ENCODE assay signal across 8 mouse cellular contexts in the genomic region with DNA sequence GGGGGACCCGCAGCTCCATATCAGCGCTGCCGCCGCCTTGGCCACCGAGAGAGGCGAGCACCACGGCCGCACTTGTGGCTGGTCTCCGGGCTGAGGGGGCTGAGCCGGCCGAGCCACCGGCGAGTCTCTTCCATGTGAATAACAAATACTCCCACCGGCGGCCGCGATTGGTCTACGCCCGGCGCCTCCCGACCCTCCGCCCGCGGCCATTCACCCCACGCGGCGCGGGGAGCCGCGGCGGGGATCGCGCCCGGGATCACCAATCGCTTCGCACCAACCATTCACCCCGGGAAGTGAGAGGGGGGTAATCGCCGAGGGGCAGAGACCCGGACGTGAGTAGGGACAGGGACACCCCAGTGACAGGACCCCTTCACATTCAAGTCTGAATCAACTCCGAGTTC. TPM values are rescaled to one million over a fixed set of nuclear protein-coding genes. Genes with fewer than 3 reads are reported as not detected.
A peak's percentile ranks its signal among the peaks of the same experiment; 100 is the strongest.
DNase-seq lines count a peak whose midpoint lies in the region; ATAC-seq and TF ChIP-seq lines count a peak whose summit lies in the region.

Gene Grm8, minus strand, starts transcription at position 178 of the 401 bp plus-strand sequence.

- ATAC-seq in embryonic facial prominence, embryonic 15.5 days (ENCODE audit: insufficient number of reproducible peaks, low FRiP score, low TSS enrichment, low read depth) = 0 out of 2 replicates have a peak, but pooled peaks have one; percentile 16
- ATAC-seq in hindbrain, embryonic 12.5 days (ENCODE audit: low FRiP score) = peak; percentile 59
- peak; percentile 52 for ATAC-seq in neural tube, embryonic 14.5 days (ENCODE audit: low read depth)

- TF ChIP-seq EP300 in heart, adult 2 months (IDR thresholded peaks at IDR 0.05; ENCODE audit: insufficient read depth, low read depth, low read length) = no peak

- peak within 1 kb of the TSS; percentile 99 for H3K4me2 ChIP-seq in embryonic facial prominence, embryonic 15.5 days (replicated peaks)
- peak within 1 kb of the TSS; percentile 98 for H3K4me2 ChIP-seq in hindbrain, embryonic 12.5 days (replicated peaks)
- H3K4me2 ChIP-seq in neural tube, embryonic 14.5 days (ENCODE audit: low read depth, low read length) = peak within 1 kb of the TSS; percentile 95

- peak within 1 kb of the TSS; percentile 46 for H3K4me3 ChIP-seq in heart, adult 2 months
- peak within 1 kb of the TSS; percentile 56 for H3K4me3 ChIP-seq in embryonic facial prominence, embryonic 15.5 days (replicated peaks)
- H3K4me3 ChIP-seq in hindbrain, embryonic 12.5 days = peak within 1 kb of the TSS; percentile 56
- peak within 1 kb of the TSS; percentile 53 for H3K4me3 ChIP-seq in neural tube, embryonic 14.5 days (ENCODE audit: low read depth, low read length)

- H3K4me1 ChIP-seq in heart, adult 2 months (ENCODE audit: control insufficient read depth, insufficient read depth, low read length) = no peaks in the 10 kb centered on the region
- H3K4me1 ChIP-seq in embryonic facial prominence, embryonic 15.5 days = peaks cover 27% of the 10 kb centered on the region
- peaks cover 28% of the 10 kb centered on the region for H3K4me1 ChIP-seq in hindbrain, embryonic 12.5 days
- H3K4me1 ChIP-seq in neural tube, embryonic 14.5 days (ENCODE audit: control insufficient read depth, insufficient read depth, low read length) = no peaks in the 10 kb centered on the region

- H3K9me3 ChIP-seq in embryonic facial prominence, embryonic 15.5 days (replicated peaks) = no peaks in the 10 kb centered on the region
- no peaks in the 10 kb centered on the region for H3K9me3 ChIP-seq in hindbrain, embryonic 12.5 days (replicated peaks)
- no peaks in the 10 kb centered on the region for H3K9me3 ChIP-seq in neural tube, embryonic 14.5 days (ENCODE audit: control insufficient read depth, low read length)

- TF ChIP-seq CTCF in heart, adult 2 months (IDR thresholded peaks at IDR 0.05) = no peak

- intact Hi-C loops in heart, adult 2 months (cut with DNase I) = no loop called here
- intact Hi-C loops in heart, postnatal 25 days (cut with DNase I) = no loop called here

- H3K27me3 ChIP-seq in heart, adult 2 months (ENCODE audit: control insufficient read depth, insufficient read depth, low read length) = peaks cover 15% of the 10 kb centered on the region
- H3K27me3 ChIP-seq in embryonic facial prominence, embryonic 15.5 days = peaks cover 49% of the 10 kb centered on the region
- peaks cover 50% of the 10 kb centered on the region for H3K27me3 ChIP-seq in hindbrain, embryonic 12.5 days
- H3K27me3 ChIP-seq in neural tube, embryonic 14.5 days (ENCODE audit: control insufficient read depth, insufficient read depth, low read length) = peaks cover 14% of the 10 kb centered on the region

- DNase-seq in heart, adult 2 months = peak; percentile 4 to 29
- DNase-seq in heart, postnatal 25 days (ENCODE audit: low spot score) = no peak
- peak; percentile 1 for DNase-seq in MEL-GATA-1-ER (ENCODE audit: extremely low read depth, low read depth)
- peak; percentile 13 for DNase-seq in liver
- no peak for DNase-seq in urinary bladder, postnatal 25 days (ENCODE audit: low spot score)

- no peak for TF ChIP-seq POLR2A in heart, adult 2 months (IDR thresholded peaks at IDR 0.05; ENCODE audit: insufficient read depth, low read depth, low read length)

- whole genome bisulfite sequencing in heart, adult 2 months = 1% methylated on average over 42 of the region's 42 CpGs
- WGBS in embryonic facial prominence, embryonic 15.5 days = under 1% methylated on average over 42 of the region's 42 CpGs
- WGBS in hindbrain, embryonic 12.5 days = under 1% methylated on average over 38 of the region's 42 CpGs
- WGBS in neural tube, embryonic 14.5 days = under 1% methylated on average over 42 of the region's 42 CpGs

- no peak within 1 kb of the TSS for H3K9ac ChIP-seq in heart, adult 2 months (ENCODE audit: low read depth, low read length)
- peak within 1 kb of the TSS; percentile 21; the same call in 1 of the 2 replicates for H3K9ac ChIP-seq in embryonic facial prominence, embryonic 15.5 days
- peak within 1 kb of the TSS; percentile 58 for H3K9ac ChIP-seq in hindbrain, embryonic 12.5 days
- H3K9ac ChIP-seq in neural tube, embryonic 14.5 days (replicated peaks; ENCODE audit: low read depth, low read length) = peak within 1 kb of the TSS; percentile 58; the same call in 1 of the 2 replicates

- H3K36me3 ChIP-seq in heart, adult 2 months (ENCODE audit: control insufficient read depth, insufficient read depth, low read length) = no peaks in the 10 kb centered on the region
- no peaks in the 10 kb centered on the region for H3K36me3 ChIP-seq in embryonic facial prominence, embryonic 15.5 days
- H3K36me3 ChIP-seq in hindbrain, embryonic 12.5 days = no peaks in the 10 kb centered on the region
- H3K36me3 ChIP-seq in neural tube, embryonic 14.5 days (ENCODE audit: control insufficient read depth, insufficient read depth, low read length) = no peaks in the 10 kb centered on the region

- H3K79me2 ChIP-seq in heart, adult 2 months (replicated peaks; ENCODE audit: control insufficient read depth, insufficient read depth, low read length) = no peaks in the 10 kb centered on the region

- no peak within 1 kb of the TSS for H3K27ac ChIP-seq in heart, adult 2 months
- H3K27ac ChIP-seq in embryonic facial prominence, embryonic 15.5 days (replicated peaks) = no peak within 1 kb of the TSS
- no peak within 1 kb of the TSS for H3K27ac ChIP-seq in hindbrain, embryonic 12.5 days
- H3K27ac ChIP-seq in neural tube, embryonic 14.5 days (ENCODE audit: low read depth, low read length) = no peak within 1 kb of the TSS

RNA-seq across cellular contexts. Expression of gene Grm8, which starts in this region (rescaled TPM):
- not detected for total RNA-seq in heart, adult 2 months (2021)
- not detected in 2 replicates for polyA plus RNA-seq in heart, adult 2 months (2012; rRNA removed)
- total RNA-seq in heart, postnatal 25 days (2021) = under 1 TPM in 1 of 2 experiments, not detected in 1; 0.05 TPM
- polyA plus RNA-seq in embryonic facial prominence, embryonic 15.5 days (2015; fragmentation: Nextera tagmentation; extraction: Ambion mirVana) = 1.9 and 2.8 TPM in 2 replicates
- polyA plus RNA-seq in hindbrain, embryonic 12.5 days (2016; fragmentation: Nextera tagmentation; extraction: Ambion mirVana) = 3.1 and 4.4 TPM in 2 replicates
- polyA plus RNA-seq in neural tube, embryonic 14.5 days (2014; fragmentation: Nextera tagmentation; extraction: Ambion mirVana) = 13.3 and 18.1 TPM in 2 replicates

Comparison
In these comparisons a context has a peak if more than half of its experiments do, and no peak if none do; other contexts are left out.
1. Peak in DNase-seq and H3K4me3 ChIP-seq in heart, adult 2 months; RNA of the gene not detected or under 1 TPM.
2. DNase-seq: peak in MEL-GATA-1-ER (single experiment) and liver (single experiment); none in heart, postnatal 25 days (single experiment) and urinary bladder, postnatal 25 days (single experiment).
3. Peak in every context shown above with its lines, with median percentiles within 50 percentile points of each other: H3K4me3 ChIP-seq, ATAC-seq and H3K4me2 ChIP-seq.